Mouse (Mus musculus) brain, adult 2 months (tissue): ENCODE data around the gene Tcirg1.
A peak's percentile ranks its signal among the peaks of the same experiment; 100 is the strongest.

Experiments
- DNase-seq: peaks from one replicate; pipeline ENCODE4 v3.0.0; 2011; ENCODE audit warnings: low read depth, low spot score

Tcirg1 gene

GRCm38 (mm10) chr19:3927989-3928388, 21.1 kb upstream of the Tcirg1 start:
- no peak for DNase-seq

DNA sequence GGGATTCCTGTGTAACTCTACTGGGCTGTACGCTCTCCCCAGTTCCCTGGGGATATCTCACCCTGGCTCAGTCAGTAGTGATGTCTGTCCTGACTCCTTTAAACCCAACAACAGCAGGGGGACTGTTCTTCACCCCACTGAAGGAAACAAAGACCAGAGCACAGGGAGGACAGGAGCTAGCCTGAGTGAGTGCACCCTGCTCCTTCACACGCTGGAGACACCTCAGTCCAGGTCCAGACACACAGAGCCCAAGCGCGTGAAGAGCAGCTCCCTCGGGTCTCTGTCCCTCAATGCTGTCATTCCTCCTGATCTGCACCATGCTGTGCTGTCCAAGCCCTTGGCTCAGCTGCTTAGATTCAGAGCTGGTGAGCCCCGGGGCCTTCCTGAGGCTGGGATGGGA, 19.8 kb upstream of the Tcirg1 start:
- DNase-seq: no peak

DNA sequence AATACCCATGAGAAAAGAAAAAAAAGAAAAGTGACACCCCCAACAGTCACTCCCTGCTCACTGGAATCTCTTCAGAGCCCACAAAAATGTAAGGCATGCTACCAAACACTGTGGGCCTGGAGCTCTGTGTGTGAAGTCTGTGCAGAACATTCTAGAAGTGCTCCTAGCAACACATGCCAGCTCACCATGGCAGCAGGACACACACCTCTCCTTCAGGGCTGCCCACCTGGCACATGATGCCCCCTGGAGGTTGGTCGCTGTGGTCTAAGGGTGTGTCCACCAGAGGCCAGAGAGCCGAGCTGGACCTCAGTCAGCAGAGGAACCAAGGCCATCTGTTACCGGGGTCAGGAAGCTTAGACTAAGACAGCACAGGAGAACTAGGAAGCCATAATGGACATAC, 19.3 kb upstream of the Tcirg1 start:
- peak; percentile 59 for DNase-seq

DNA sequence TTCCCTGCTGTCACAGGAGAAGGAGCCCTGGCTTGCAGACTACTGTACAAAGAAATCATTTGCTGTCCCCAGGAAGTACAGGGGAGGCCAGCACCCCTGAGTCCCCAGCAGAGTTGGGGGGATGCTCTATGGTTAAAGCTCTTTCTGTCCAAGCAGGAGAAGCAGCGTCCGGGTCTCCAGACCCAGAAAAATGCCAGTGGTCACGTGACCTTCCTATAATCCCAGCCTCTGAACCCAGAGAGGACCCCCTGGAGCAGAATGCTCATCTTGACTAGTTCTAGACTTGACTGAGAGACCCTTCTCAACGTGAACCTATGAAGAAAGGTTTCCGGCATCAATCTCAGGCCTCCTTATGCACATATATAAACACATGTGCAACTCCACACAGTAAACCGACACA, 18.9 kb upstream of the Tcirg1 start:
- DNase-seq: no peak

- no peak for DNase-seq
These were observed 17.9 kb upstream of the Tcirg1 start for GRCm38 (mm10) chr19:3924868-3925267.

DNA sequence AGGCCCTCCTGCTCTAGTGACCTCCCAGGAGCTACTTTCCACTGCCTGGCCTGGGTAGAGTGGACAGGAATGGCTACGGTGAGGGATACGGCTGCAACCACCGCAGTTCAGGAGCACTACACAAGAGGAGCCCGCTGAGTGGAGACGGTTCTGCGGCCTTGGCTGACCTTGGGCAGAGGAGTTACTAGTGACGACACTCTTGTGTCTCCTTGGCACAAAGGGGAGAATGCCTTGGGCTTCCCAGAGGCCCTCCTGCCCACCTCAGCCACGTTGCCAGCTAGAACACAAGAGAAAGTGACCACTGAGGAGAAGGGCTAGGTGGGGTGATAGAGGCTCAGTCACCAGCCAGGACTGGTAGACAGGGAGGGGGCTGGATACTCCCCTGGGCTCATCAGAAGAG, 17.3 kb upstream of the Tcirg1 start:
- DNase-seq: no peak

GRCm38 (mm10) chr19:3923586-3923985, 16.7 kb upstream of the Tcirg1 start:
- no peak for DNase-seq

DNA sequence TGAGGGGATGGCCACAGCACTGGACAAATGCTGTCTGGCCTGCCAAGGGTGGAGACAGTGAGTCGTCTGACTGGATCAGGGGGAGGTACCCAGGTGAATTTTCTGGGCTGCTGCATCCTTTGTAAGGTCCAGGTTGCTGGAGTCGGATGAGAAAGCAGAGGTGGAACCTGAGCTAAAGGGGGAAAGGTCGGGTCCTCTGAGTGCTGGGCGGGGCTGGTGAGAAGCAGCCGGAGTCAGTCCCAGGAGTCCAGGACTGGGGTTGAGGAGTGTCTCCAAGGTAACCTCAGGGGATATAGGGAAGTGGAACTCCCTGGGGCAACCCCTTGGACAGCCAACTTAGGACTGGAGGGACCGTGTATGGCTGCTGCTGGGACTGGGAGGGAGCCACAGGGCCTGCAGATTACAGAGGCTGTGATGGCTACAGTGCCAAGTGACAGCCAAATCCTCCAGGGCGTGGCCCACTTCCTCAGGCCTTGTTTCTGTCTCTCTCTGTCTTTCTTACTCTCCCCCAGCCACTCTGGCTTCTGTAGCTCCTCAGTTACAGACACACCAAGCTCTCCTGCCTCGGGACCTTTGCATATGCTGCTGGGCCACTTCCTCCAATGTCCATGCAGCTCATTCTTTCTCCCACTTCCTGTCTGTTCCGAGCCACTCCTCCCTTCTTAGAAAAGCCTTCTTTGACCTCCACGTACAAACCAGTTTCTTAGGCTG, 15.9 kb upstream of the Tcirg1 start:
- DNase-seq: no peak

DNA sequence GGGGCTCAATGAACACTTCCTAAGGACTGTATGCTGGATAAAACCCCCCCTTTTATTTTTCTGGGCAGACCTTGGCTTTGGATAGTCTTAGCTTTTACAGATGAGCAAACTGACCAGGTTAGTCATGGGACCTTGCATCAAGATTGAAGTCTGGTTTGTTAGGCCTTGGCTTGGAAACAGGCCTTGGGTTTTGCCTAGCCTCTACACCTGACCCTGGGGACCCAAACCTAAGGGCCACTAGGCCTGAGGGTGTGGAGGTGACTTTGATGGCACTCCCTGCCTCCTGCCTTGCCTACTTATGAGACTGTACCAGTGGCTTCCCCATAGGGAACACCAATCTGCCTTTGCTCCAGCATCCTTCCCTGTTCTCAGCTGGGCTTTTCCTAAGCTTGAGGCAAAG, 13.0 kb upstream of the Tcirg1 start:
- DNase-seq: no peak

- DNase-seq: no peak
These were observed 9.8 kb upstream of the Tcirg1 start for GRCm38 (mm10) chr19:3916727-3917126.

- no peak for DNase-seq
These were observed 7.6 kb upstream of the Tcirg1 start for GRCm38 (mm10) chr19:3914535-3914934.

- DNase-seq: no peak
These were observed 6.8 kb upstream of the Tcirg1 start for GRCm38 (mm10) chr19:3913692-3914091.

- DNase-seq: peak; percentile 100
These were observed 5.6 kb upstream of the Tcirg1 start, which contains the start of gene Ndufs8 for GRCm38 (mm10) chr19:3912337-3913204. TSS of gene Ndufs8 (minus strand) at chr19:3912774.

DNA sequence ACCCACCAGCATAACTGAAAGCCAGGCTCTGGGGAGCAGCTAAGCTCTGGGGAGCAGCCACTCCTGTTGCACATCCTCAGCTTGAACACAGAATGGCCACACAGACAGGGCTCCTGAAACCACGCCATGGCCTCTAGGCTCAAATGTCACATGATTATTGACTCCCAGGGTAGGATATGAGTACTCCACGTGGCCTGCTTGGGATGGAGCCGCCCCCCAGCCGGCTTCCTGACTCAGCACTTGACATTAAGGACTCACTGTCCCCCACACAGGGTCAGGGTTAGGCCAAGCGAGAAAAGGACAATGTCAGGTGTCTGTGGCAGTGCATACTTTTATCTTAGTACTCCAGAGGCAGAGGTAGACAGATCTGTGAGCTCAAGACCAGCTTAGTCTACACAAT, 3.3 kb upstream of the Tcirg1 start:
- no peak for DNase-seq

- no peak for DNase-seq
These were observed 1.1 kb upstream of the Tcirg1 start for GRCm38 (mm10) chr19:3907876-3908660.

DNA sequence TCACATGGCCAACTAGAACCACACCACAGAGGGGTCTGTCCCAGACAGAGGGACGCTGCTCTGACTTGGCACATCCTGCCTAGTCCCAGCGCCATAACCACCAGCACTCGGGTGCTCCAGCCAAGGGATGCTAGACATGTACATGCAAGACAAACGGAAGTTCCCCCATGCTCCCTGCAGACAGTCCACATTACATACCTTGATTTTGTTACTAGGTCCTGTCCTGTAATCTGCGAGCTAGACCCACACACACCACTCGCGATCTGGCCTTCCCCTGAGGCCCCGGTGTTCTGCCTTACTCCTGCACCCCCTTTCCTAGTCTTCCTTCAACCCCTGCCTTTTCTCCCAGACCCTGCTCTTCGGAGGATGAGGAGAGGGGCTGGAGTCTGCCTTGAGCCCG, 607 bp downstream of the Tcirg1 start:
- DNase-seq: no peak

DNA sequence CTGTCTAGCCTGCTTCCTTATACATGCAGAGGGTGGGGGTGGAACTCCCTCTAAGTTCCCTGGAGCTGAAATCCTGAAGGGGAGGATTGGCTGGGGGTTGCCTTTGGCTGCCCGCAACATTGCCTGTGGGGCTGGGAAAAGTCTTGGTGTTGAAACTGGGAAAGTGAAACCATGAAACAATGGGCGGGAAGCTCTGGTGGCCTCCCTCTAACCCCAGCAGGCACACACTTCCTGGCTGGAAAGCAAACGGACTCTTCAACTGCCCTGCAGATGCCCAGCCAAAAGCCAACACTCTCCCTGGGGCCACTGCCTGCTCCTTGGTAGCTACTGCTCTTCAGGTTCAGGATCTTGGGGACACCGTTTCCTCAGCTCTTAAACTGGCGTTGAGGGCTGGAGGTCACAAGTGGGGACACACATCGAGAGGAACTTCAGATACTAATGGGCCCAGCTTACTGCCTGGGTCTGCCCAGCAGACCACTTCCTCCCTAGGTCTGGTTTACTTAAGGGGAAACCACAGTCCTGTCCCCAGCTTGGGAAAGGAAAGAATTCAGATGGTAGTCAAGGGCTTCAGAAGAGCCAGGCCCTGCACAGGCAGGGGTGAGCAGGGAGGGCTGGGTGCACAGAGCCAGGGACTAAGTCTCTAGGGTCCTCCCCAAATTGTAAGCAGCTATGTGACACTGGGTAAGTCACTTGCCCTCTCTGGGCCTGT, 1.5 kb downstream of the Tcirg1 start:
- DNase-seq: no peak

GRCm38 (mm10) chr19:3904363-3904675, 2.6 kb downstream of the Tcirg1 start:
- DNase-seq: no peak

- peak; percentile 55 for DNase-seq
These were observed 3.1 kb downstream of the Tcirg1 start for GRCm38 (mm10) chr19:3903648-3904362.

GRCm38 (mm10) chr19:3902966-3903365, 4.0 kb downstream of the Tcirg1 start:
- no peak for DNase-seq

- peak; percentile 36 for DNase-seq
These were observed 7.3 kb downstream of the Tcirg1 start for GRCm38 (mm10) chr19:3899618-3900017.
